Mouse (Mus musculus): ENCODE data around the gene Aasdh.

DNA sequence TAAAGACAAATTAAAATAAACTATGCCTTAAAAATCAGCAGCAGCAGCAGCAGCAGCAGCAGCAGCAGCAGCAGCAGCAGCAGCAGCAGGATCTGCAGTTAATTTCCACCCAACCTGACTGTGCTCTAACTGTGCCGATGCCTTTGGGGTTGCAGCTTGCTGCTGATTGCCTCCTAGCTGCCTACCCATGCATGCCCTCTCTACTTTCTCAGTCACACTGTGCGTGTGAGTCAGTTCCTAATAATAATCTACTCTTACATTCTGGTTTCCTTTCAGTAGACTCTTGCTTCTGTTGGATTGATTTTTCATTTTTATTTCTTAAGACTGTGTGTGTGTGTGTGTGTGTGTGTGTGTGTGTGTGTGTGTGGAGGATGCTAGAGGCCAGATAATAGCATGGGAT is 12.2 kb downstream of the Aasdh start:
- no peak for TF ChIP-seq ZNF384 (IDR thresholded peaks at IDR 0.05; ENCODE audit: low read depth, low read length)
- TF ChIP-seq CHD2 (IDR thresholded peaks at IDR 0.05; ENCODE audit: low read depth, low read length), result no peak

All from ES-E14 (cell line).